Mouse (Mus musculus): ENCODE data around the gene Il23a.

DNA sequence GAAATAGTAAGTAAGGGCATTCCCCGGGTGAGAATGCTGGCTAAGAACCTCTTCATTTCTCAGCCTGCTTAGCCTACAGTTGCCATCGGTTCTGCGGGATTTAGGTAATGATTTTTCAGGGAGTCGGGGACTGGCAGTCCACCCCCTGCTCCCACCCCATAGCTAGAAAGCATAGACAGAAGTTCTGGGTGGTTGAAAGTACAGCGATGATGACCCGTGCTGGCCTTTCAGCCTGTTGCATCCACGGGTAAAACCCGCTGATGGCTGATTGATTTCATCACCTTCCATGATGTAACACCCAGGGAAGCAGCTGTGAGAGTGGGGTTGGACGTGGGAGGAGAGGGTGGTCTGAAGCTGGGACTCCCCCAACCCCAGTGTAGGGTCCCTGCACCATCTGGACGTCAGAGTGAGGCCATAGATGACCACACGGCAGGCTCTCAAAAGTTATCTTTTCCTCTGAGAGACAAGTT is at the start of gene Il23a:
- TF ChIP-seq POLR2A (IDR thresholded peaks at IDR 0.05; ENCODE audit: low read depth, low read length): no peak
- TF ChIP-seq CTCF (conservative IDR thresholded peaks at IDR 0.05; ENCODE audit: insufficient read depth, insufficient read length, low read depth, low read length): no peak
